ENCODE assay signal across 32 mouse cellular contexts in genomic region chr9:73047906-73048305, GRCm38 (mm10). TPM values are rescaled to one million over a fixed set of nuclear protein-coding genes. Genes with fewer than 3 reads are reported as not detected.
DNase-seq lines count a peak whose midpoint lies in the region; ATAC-seq and TF ChIP-seq lines count a peak whose summit lies in the region.
"Had no signal": no experiment of that assay in that cellular context is flagged by ENCODE, and none has a peak within 500 bp of the region (broad histone marks: within the 10 kb centered on the region; RNA-seq: fewer than 3 reads in every experiment).

No protein-coding gene starts in this region.

- no peak overlapping the region for H3K4me3 ChIP-seq in liver, postnatal 0 days (ENCODE audit: low read depth, low read length)
- H3K4me3 ChIP-seq in liver, embryonic 12.5 days, result no peak overlapping the region
- H3K4me3 ChIP-seq in MEL (ENCODE audit: control insufficient read depth in 1 of 2, insufficient read depth in 1 of 2, low read depth in 2 of 2, low read length in 2 of 2), result no peak overlapping the region
- no peak overlapping the region for H3K4me3 ChIP-seq in forebrain, embryonic 11.5 days (ENCODE audit: low read depth, low read length)
- H3K4me3 ChIP-seq: embryonic facial prominence, embryonic 12.5 days; embryonic facial prominence, embryonic 15.5 days; forebrain, embryonic 12.5 days; forebrain, embryonic 15.5 days; hindbrain, embryonic 10.5 days; hindbrain, embryonic 13.5 days had no signal

- TF ChIP-seq RAD21 in MEL (IDR thresholded peaks at IDR 0.05; ENCODE audit: low read depth, low read length), result no peak

- 0 out of 2 replicates have a peak overlapping the region, but pooled peaks have one; percentile 12 for H3K27ac ChIP-seq in liver, postnatal 0 days (ENCODE audit: low read depth)
- H3K27ac ChIP-seq in liver, embryonic 12.5 days, result no peak overlapping the region
- H3K27ac ChIP-seq in MEL (ENCODE audit: control insufficient read depth, low read depth, low read length), result peak overlapping the region; percentile 30; the same call in 1 of the 2 replicates
- no peak overlapping the region for H3K27ac ChIP-seq in forebrain, embryonic 11.5 days (ENCODE audit: low read depth, low read length)
- H3K27ac ChIP-seq: embryonic facial prominence, embryonic 12.5 days; embryonic facial prominence, embryonic 15.5 days; forebrain, embryonic 12.5 days; forebrain, embryonic 15.5 days; hindbrain, embryonic 10.5 days; hindbrain, embryonic 13.5 days had no signal

- ATAC-seq in liver, postnatal 0 days, result no peak
- ATAC-seq in liver, embryonic 12.5 days, result no peak
- no peak for ATAC-seq in forebrain, embryonic 11.5 days (replicated peaks; ENCODE audit: low FRiP score)
- ATAC-seq: forebrain, embryonic 15.5 days; hindbrain, embryonic 16.5 days; inflammation-experienced regulatory T-cells, adult 6 months; intestine, embryonic 16.5 days had no signal

- H3K79me2 ChIP-seq in MEL (ENCODE audit: control insufficient read depth, insufficient read depth, low read length, poor library complexity), result peaks cover 8% of the 10 kb centered on the region

- DNase-seq in liver, postnatal 0 days, result no peak
- peak; percentile 32 for DNase-seq in 416B (ENCODE audit: low read depth)
- peak; percentile 63 for DNase-seq in MEL (ENCODE audit: low read depth, low spot score)
- DNase-seq in induced T-regulatory cell, adult 2 months (ENCODE audit: low read depth), result peak; percentile 51
- no peak for DNase-seq in forebrain, embryonic 11.5 days (ENCODE audit: low spot score)
- DNase-seq: adrenal gland, postnatal 10 days; adrenal gland, postnatal 36 days; cerebellum, adult 11 months; cerebellum, adult 2 months; cerebellum, adult 9-11 months; cerebellum, postnatal 25 days; gastrocnemius, postnatal 10 days; gastrocnemius, postnatal 36 days; heart, postnatal 36 days had no signal

- H3K36me3 ChIP-seq in liver, postnatal 0 days (replicated peaks; ENCODE audit: insufficient read depth, low read length), result no peaks in the 10 kb centered on the region
- H3K36me3 ChIP-seq in liver, embryonic 12.5 days, result no peaks in the 10 kb centered on the region
- peaks cover 0 to 27% of the 10 kb centered on the region in 2 experiments; a peak in 2 of 4 replicates for H3K36me3 ChIP-seq in MEL (ENCODE audit: control insufficient read depth in 1 of 2, insufficient read depth in 2 of 2, low read length in 2 of 2)
- H3K36me3 ChIP-seq in forebrain, embryonic 11.5 days (ENCODE audit: control insufficient read depth, insufficient read depth, low read length), result no peaks in the 10 kb centered on the region
- H3K36me3 ChIP-seq: embryonic facial prominence, embryonic 12.5 days; embryonic facial prominence, embryonic 15.5 days; forebrain, embryonic 12.5 days; forebrain, embryonic 15.5 days; hindbrain, embryonic 10.5 days; hindbrain, embryonic 13.5 days had no signal

- no peaks in the 10 kb centered on the region for H3K27me3 ChIP-seq in liver, postnatal 0 days (ENCODE audit: insufficient read depth, low read length)
- H3K27me3 ChIP-seq in liver, embryonic 12.5 days (replicated peaks), result no peaks in the 10 kb centered on the region
- no peaks in the 10 kb centered on the region for H3K27me3 ChIP-seq in MEL (ENCODE audit: control insufficient read depth in 1 of 2, insufficient read depth in 2 of 2, low read length in 2 of 2)
- H3K27me3 ChIP-seq in forebrain, embryonic 11.5 days (ENCODE audit: control insufficient read depth, insufficient read depth, low read length), result no peaks in the 10 kb centered on the region; the same call in 1 of the 2 replicates
- H3K27me3 ChIP-seq: embryonic facial prominence, embryonic 12.5 days; embryonic facial prominence, embryonic 15.5 days; forebrain, embryonic 15.5 days had no signal

- no peaks in the 10 kb centered on the region for H3K9me3 ChIP-seq in liver, postnatal 0 days (ENCODE audit: low read length)
- no peaks in the 10 kb centered on the region for H3K9me3 ChIP-seq in liver, embryonic 12.5 days (replicated peaks)
- no peaks in the 10 kb centered on the region for H3K9me3 ChIP-seq in MEL (replicated peaks; ENCODE audit: insufficient read depth, low read length)
- H3K9me3 ChIP-seq in forebrain, embryonic 11.5 days (ENCODE audit: control insufficient read depth, low read length), result no peaks in the 10 kb centered on the region
- H3K9me3 ChIP-seq: embryonic facial prominence, embryonic 12.5 days; embryonic facial prominence, embryonic 15.5 days; forebrain, embryonic 12.5 days; forebrain, embryonic 15.5 days; hindbrain, embryonic 10.5 days; hindbrain, embryonic 13.5 days had no signal

- H3K9ac ChIP-seq in liver, postnatal 0 days (replicated peaks), result no peak overlapping the region
- H3K9ac ChIP-seq in liver, embryonic 12.5 days, result no peak overlapping the region
- H3K9ac ChIP-seq in MEL (ENCODE audit: control insufficient read depth, low read depth, low read length, poor library complexity, severe bottlenecking), result no peak overlapping the region
- H3K9ac ChIP-seq in forebrain, embryonic 11.5 days (ENCODE audit: low read length), result no peak overlapping the region
- H3K9ac ChIP-seq: embryonic facial prominence, embryonic 12.5 days; embryonic facial prominence, embryonic 15.5 days; forebrain, embryonic 12.5 days; forebrain, embryonic 15.5 days; hindbrain, embryonic 13.5 days had no signal

- TF ChIP-seq POLR2A in MEL (IDR thresholded peaks at IDR 0.05; ENCODE audit: control insufficient read depth in 1 of 2, insufficient read depth in 1 of 2, low read depth in 1 of 2, low read length in 2 of 2, poor library complexity in 1 of 2), result no peak

- peaks cover 6% of the 10 kb centered on the region for H3K4me1 ChIP-seq in liver, postnatal 0 days (ENCODE audit: insufficient read depth)
- H3K4me1 ChIP-seq in liver, embryonic 12.5 days, result peaks cover 22% of the 10 kb centered on the region
- H3K4me1 ChIP-seq in MEL (ENCODE audit: control insufficient read depth in 1 of 2, insufficient read depth in 2 of 2, low read length in 2 of 2), result peaks cover 13 to 35% of the 10 kb centered on the region in 2 experiments
- H3K4me1 ChIP-seq in forebrain, embryonic 11.5 days (replicated peaks; ENCODE audit: control insufficient read depth, insufficient read depth, low read length), result 0 out of 2 replicates have a peak, but pooled peaks cover 5% of the 10 kb centered on the region

- WGBS in liver, postnatal 0 days (ENCODE audit: insufficient replicate concordance), result 66% methylated on average over 2 of the region's 2 CpGs
- WGBS in liver, embryonic 12.5 days (ENCODE audit: insufficient replicate concordance), result 69% methylated on average over 2 of the region's 2 CpGs
- WGBS in forebrain, embryonic 11.5 days, result 88% methylated on average over 2 of the region's 2 CpGs

- TF ChIP-seq EP300 in liver, postnatal 0 days (IDR thresholded peaks at IDR 0.05; ENCODE audit: low read depth), result no peak
- no peak for TF ChIP-seq EP300 in MEL (IDR thresholded peaks at IDR 0.05; ENCODE audit: low read depth in 1 of 2, low read length in 2 of 2)

- no peak for TF ChIP-seq CTCF in liver, postnatal 0 days (IDR thresholded peaks at IDR 0.05; ENCODE audit: low read depth)
- TF ChIP-seq CTCF in MEL (IDR thresholded peaks at IDR 0.05 in 2 of 3, conservative IDR thresholded peaks at IDR 0.05 in 1 of 3; ENCODE audit: control insufficient read depth in 1 of 3, insufficient read depth in 1 of 3, low read depth in 2 of 3, low read length in 3 of 3, poor library complexity in 1 of 3, severe bottlenecking in 1 of 3), result no peak

- no peak overlapping the region for H3K4me2 ChIP-seq in liver, postnatal 0 days (ENCODE audit: low read depth, low read length)
- H3K4me2 ChIP-seq in liver, embryonic 12.5 days, result no peak overlapping the region
- H3K4me2 ChIP-seq in forebrain, embryonic 11.5 days (ENCODE audit: low read depth, low read length, severe bottlenecking), result no peak overlapping the region
- H3K4me2 ChIP-seq: embryonic facial prominence, embryonic 12.5 days; embryonic facial prominence, embryonic 15.5 days; forebrain, embryonic 12.5 days; forebrain, embryonic 15.5 days; heart, embryonic 11.5 days; hindbrain, embryonic 13.5 days had no signal

TF ChIP-seq in MEL, 35 proteins besides CTCF, POLR2A, EP300 and RAD21 (continues in another document):
- TF ChIP-seq SIN3A (IDR thresholded peaks at IDR 0.05; ENCODE audit: low read length) (peak; percentile 48; the same call in 1 of the 2 replicates), MEF2A (IDR thresholded peaks at IDR 0.05; ENCODE audit: extremely low read depth, insufficient replicate concordance, low read depth, low read length, poor library complexity, severe bottlenecking) (no peak)

RNA-seq across cellular contexts. Expression of gene Rab27a, which starts 3.3 kb away (rescaled TPM):
- polyA plus RNA-seq in liver, postnatal 0 days (2015; fragmentation: Nextera tagmentation; extraction: Ambion mirVana), result 5.7 and 7.0 TPM in 2 replicates
- polyA plus RNA-seq in liver, embryonic 12.5 days (2016; fragmentation: Nextera tagmentation; extraction: Ambion mirVana), result 4.8 and 5.2 TPM in 2 replicates
- total RNA-seq in MEL (2012; rRNA removed), result 8.6 and 8.8 TPM in 2 replicates
- polyA plus RNA-seq in MEL (2012; ENCODE audit: insufficient read depth in 1 of 2, insufficient read length in 2 of 2, low read depth in 1 of 2, low replicate concordance in 2 of 2, missing spikeins in 1 of 2), result 10 to 100 TPM in 1 of 2 experiments, not detected in 1; 11.2 TPM
- polyA plus RNA-seq in forebrain, embryonic 11.5 days (2014; fragmentation: Nextera tagmentation; extraction: Ambion mirVana), result 0.67 and 0.79 TPM in 2 replicates

RNA-seq across cellular contexts. Expression of gene Pigb, which starts 7.7 kb away (rescaled TPM):
- 2.9 and 3.1 TPM in 2 replicates for polyA plus RNA-seq in liver, postnatal 0 days (2015; fragmentation: Nextera tagmentation; extraction: Ambion mirVana)
- polyA plus RNA-seq in liver, embryonic 12.5 days (2016; fragmentation: Nextera tagmentation; extraction: Ambion mirVana), result 8.0 and 8.3 TPM in 2 replicates
- total RNA-seq in MEL (2012; rRNA removed), result 3.5 and 3.7 TPM in 2 replicates
- 10 to 100 TPM in 1 of 2 experiments, not detected in 1; 12.0 TPM for polyA plus RNA-seq in MEL (2012; ENCODE audit: insufficient read depth in 1 of 2, insufficient read length in 2 of 2, low read depth in 1 of 2, low replicate concordance in 2 of 2, missing spikeins in 1 of 2)
- polyA plus RNA-seq in forebrain, embryonic 11.5 days (2014; fragmentation: Nextera tagmentation; extraction: Ambion mirVana), result 15.8 and 19.8 TPM in 2 replicates

RNA-seq across cellular contexts. Expression of gene Khdc3, which starts 53.7 kb away (rescaled TPM):
- 0.14 TPM in 1 of 2 replicates, not detected in the other for polyA plus RNA-seq in liver, postnatal 0 days (2015; fragmentation: Nextera tagmentation; extraction: Ambion mirVana)
- polyA plus RNA-seq in liver, embryonic 12.5 days (2016; fragmentation: Nextera tagmentation; extraction: Ambion mirVana), result not detected in 2 replicates
- total RNA-seq in MEL (2012; rRNA removed), result not detected in 2 replicates
- not detected for polyA plus RNA-seq in MEL (2012; ENCODE audit: insufficient read depth in 1 of 2, insufficient read length in 2 of 2, low read depth in 1 of 2, low replicate concordance in 2 of 2, missing spikeins in 1 of 2)
- polyA plus RNA-seq in forebrain, embryonic 11.5 days (2014; fragmentation: Nextera tagmentation; extraction: Ambion mirVana), result not detected in 2 replicates
- total RNA-seq: common myeloid progenitor, adult 5-6 weeks; gastrocnemius, adult 18-20 months; gastrocnemius, postnatal 10 days; gastrocnemius, postnatal 36 days; heart, adult 8-10 months; heart, postnatal 36 days had no signal
- polyA plus RNA-seq: embryonic facial prominence, embryonic 15.5 days; forebrain, embryonic 12.5 days; forebrain, embryonic 15.5 days; heart, embryonic 11.5 days; heart, embryonic 14.5 days; heart, postnatal 0 days; hindbrain, embryonic 13.5 days; intestine, embryonic 16.5 days had no signal

RNA-seq across cellular contexts. Expression of gene Gm20509, which starts 54.4 kb away (rescaled TPM):
- polyA plus RNA-seq in liver, postnatal 0 days (2015; fragmentation: Nextera tagmentation; extraction: Ambion mirVana), result not detected in 2 replicates
- not detected in 2 replicates for polyA plus RNA-seq in liver, embryonic 12.5 days (2016; fragmentation: Nextera tagmentation; extraction: Ambion mirVana)
- total RNA-seq in MEL (2012; rRNA removed), result not detected in 2 replicates
- polyA plus RNA-seq in MEL (2012; ENCODE audit: insufficient read depth in 1 of 2, insufficient read length in 2 of 2, low read depth in 1 of 2, low replicate concordance in 2 of 2, missing spikeins in 1 of 2), result not detected
- polyA plus RNA-seq in forebrain, embryonic 11.5 days (2014; fragmentation: Nextera tagmentation; extraction: Ambion mirVana), result not detected in 2 replicates
- total RNA-seq: adrenal gland, postnatal 10 days; common myeloid progenitor, adult 5-6 weeks; ES-E14; gastrocnemius, adult 18-20 months; gastrocnemius, postnatal 10 days; gastrocnemius, postnatal 36 days; granulocyte monocyte progenitor cell, adult 5-6 weeks; heart, adult 8-10 months; heart, postnatal 36 days had no signal
- polyA plus RNA-seq: cerebellum, adult 2 months; embryonic facial prominence, embryonic 12.5 days; embryonic facial prominence, embryonic 15.5 days; forebrain, embryonic 12.5 days; forebrain, embryonic 15.5 days; heart, embryonic 11.5 days; heart, embryonic 14.5 days; heart, postnatal 0 days; hindbrain, embryonic 10.5 days; hindbrain, embryonic 13.5 days; hindbrain, embryonic 16.5 days; inflammation-experienced regulatory T-cells, adult 6 months; intestine, embryonic 16.5 days had no signal

Comparison
In these comparisons a context has a peak if more than half of its experiments do, and no peak if none do; other contexts are left out.
1. H3K27ac ChIP-seq: peak in liver, postnatal 0 days (single experiment) and MEL (single experiment); none in liver, embryonic 12.5 days (single experiment) and forebrain, embryonic 11.5 days (single experiment).
2. DNase-seq: peak in 416B (single experiment), MEL (single experiment) and induced T-regulatory cell, adult 2 months (single experiment); none in liver, postnatal 0 days (single experiment) and forebrain, embryonic 11.5 days (single experiment).